Mouse (Mus musculus) cortical plate, adult 2 months (tissue): ENCODE data around the gene D1Ertd622e.

Source experiments
- CTCF ChIP-seq: fragments of 200-500 bp; IDR thresholded peaks from 2 replicates; pipeline ENCODE4 v1.5.1; 2011; ENCODE audit warnings: mild to moderate bottlenecking, control low read depth, low read length; ENCODE audit not compliant: insufficient read depth; ENCODE audit errors: extremely low read depth
- POLR2A ChIP-seq: fragments of 200-500 bp; IDR thresholded peaks from 2 replicates; pipeline ENCODE4 v1.6.1; 2011; ENCODE audit warnings: mild to moderate bottlenecking, low read length, control low read depth; ENCODE audit not compliant: insufficient read depth; ENCODE audit errors: extremely low read depth

GRCm38 (mm10) chr1:97698956-97699570, 37.2 kb upstream of the D1Ertd622e start:
- no peak for TF ChIP-seq CTCF
- no peak for TF ChIP-seq POLR2A
